Mouse (Mus musculus): Measurements from ENCODE around the gene Zim1.

GRCm38 (mm10) chr7:6730241-6730640 lies 34.0 kb upstream of the Zim1 start, which contains the start of the genes Peg3 and Usp29:
- TF ChIP-seq CTCF (IDR thresholded peaks at IDR 0.05; ENCODE audit: low read depth), result 0 out of 2 replicates have a peak, but pooled peaks have one; percentile 14
- no peak for TF ChIP-seq EP300 (IDR thresholded peaks at IDR 0.05; ENCODE audit: low read depth)
